Mouse (Mus musculus): ENCODE measurements at regions not wholly inside any gene's neighbourhood (a gene's known extent, or its start where the extent isn't known, plus 50 kb on each side); places are given as distances from the start of the nearest gene placed in this dataset.

DNA sequence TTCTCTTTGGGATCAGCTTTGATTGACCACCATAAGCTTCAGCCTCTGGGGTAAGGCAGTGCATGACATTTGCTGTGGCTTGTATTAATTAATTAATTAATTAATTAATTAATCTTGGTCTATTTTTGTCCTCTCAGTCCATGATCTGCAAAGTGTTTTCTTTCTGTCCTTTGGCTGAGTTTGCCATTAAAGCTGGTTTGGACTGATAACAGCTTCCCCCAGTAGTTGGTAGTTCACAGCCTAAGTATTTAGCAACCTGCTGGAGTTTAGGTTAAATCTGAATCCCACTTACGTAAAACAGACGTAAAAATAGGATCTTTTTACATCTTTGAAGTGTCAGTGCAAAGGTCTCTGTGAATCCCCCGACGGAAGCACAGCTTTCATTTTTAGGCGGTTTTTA is 133.7 kb upstream of the Slc7a14 start:
- Histone ChIP-seq H3K4me3 (no peak overlapping the region), H3K27ac (no peak overlapping the region)
- intact Hi-C loops (cut with DNase I): no loop called here
- TF ChIP-seq CTCF (IDR thresholded peaks at IDR 0.05): no peak
- no peak for DNase-seq

DNA sequence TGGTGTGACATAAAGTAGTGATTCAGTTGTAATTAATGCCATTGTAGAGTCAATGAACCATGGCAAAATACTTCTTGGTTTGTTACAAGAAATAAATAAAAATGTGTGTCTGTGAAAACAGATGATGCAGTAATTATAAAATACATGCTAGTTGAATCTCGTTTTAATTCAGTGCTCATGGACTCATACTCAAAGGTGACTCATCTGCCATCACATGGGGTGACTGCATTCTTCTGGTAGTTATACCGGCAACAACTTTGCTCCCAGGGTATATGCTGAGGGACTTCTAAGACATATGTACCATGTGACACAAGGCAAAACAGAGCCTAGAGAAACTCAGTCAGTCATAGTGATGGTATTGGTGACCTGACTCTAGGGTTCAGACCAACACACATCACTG is 130.1 kb upstream of the Slc7a14 start:
- H3K4me3 ChIP-seq: no peak overlapping the region
- intact Hi-C loops (cut with DNase I): no loop called here
- no peak overlapping the region for H3K27ac ChIP-seq
- no peak for TF ChIP-seq CTCF (IDR thresholded peaks at IDR 0.05)
- DNase-seq: no peak

DNA sequence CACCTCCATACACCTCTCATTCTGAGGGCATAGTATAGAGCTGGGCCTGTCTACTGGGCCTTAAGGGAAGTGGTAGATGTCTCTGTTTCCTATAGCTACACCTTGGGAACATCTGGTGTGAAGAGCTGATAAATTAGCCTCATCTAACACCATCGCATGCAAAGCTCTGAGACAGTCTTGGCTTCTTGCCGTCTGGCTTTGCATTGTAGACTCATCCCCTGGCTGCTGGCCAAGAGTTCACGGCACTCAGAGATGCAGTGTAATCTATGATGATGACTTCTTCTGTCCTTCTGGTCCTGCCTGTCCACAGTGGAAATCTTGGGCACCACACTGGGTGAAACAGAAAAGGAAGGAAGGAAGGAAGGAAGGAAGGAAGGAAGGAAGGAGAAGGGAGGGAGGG is 127.8 kb upstream of the Slc7a14 start:
- Histone ChIP-seq H3K27ac (no peak overlapping the region), H3K4me3 (no peak overlapping the region)
- no peak for TF ChIP-seq CTCF (IDR thresholded peaks at IDR 0.05)
- no peak for DNase-seq
- intact Hi-C loops (cut with DNase I): no loop called here

DNA sequence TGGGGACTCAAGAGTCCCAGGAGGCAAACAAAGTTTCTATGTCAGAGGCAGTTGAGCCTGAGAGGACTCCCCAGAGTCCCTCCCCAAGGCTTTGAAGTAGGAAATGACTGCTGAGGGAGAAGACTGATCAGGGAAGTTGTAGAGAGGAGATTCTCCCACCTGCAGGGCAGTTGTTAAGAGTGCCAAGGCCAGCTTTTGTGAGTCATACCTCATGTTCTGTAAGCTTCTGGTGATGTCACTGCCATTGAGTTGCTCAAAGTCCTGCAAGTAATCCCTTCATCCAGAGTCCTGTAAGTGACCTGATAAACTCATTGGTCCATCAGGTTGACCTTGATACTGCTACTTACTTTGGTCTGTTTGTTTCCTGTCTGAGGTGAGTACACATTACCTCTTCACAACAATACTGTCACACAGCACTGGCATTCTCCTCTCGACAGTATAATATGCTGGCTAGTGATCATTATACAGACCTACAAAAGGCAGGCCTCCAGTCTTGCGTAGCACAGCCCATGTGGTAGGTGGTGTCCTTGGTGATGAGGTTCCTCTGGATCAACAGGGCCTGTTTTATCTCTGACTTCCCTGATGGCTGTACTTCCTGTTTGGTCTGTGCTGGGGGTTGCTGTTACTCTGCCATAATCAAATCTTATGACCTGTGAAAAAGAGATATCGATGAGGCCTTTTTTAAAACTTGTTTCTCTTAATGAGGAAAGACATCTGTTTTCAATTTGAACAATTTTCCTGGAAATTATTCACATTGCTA is 125.2 kb upstream of the Slc7a14 start:
- Histone ChIP-seq H3K4me3 (no peak overlapping the region), H3K27ac (no peak overlapping the region)
- TF ChIP-seq CTCF (IDR thresholded peaks at IDR 0.05): no peak
- intact Hi-C loops (cut with DNase I): no loop called here
- DNase-seq: no peak

DNA sequence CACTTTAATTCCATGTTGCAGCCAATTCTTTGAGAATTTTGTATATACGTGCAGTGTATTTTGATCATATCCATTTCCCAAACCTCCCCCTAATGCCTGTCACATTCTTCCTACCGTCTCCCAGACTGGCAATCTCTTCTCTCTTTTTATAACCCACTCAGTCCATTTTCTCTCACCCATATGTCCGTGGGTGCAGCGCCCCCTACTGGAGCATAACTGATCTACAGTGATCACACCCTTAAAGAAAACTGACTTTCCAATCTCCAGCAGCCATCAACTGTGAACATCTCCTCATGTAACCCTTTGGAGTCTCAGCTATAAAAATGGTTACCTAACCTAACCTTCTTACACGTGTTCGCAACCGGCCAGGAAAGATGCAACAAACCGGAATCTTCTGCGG is 123.0 kb upstream of the Slc7a14 start:
- Histone ChIP-seq H3K27ac (no peak overlapping the region), H3K4me3 (no peak overlapping the region)
- TF ChIP-seq CTCF (IDR thresholded peaks at IDR 0.05): 0 out of 2 replicates have a peak, but pooled peaks have one; percentile 1
- intact Hi-C loops (cut with DNase I): no loop called here
- DNase-seq: no peak

DNA sequence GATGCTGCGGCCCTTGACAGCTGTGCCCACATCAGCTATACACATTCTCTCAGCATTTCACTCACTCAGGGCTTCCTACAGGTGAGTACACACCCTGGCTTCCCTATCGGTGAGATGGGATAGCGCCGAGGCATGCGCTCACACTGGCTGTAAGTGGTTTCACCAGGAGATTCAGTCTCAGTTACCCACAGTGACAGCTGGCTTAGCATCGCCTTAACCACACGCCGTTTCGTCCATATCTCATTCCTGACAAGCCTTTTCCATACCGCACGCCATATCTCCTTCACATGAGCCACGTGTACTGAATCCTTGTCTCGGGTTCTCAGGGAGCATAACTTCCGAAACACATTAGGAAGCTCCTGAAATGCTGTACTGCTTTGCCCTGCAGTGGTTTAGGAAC is 113.3 kb upstream of the Slc7a14 start:
- no peak for DNase-seq
- Histone ChIP-seq H3K4me3 (no peak overlapping the region), H3K27ac (no peak overlapping the region)
- TF ChIP-seq CTCF (IDR thresholded peaks at IDR 0.05): no peak
- intact Hi-C loops (cut with DNase I): no loop called here

DNA sequence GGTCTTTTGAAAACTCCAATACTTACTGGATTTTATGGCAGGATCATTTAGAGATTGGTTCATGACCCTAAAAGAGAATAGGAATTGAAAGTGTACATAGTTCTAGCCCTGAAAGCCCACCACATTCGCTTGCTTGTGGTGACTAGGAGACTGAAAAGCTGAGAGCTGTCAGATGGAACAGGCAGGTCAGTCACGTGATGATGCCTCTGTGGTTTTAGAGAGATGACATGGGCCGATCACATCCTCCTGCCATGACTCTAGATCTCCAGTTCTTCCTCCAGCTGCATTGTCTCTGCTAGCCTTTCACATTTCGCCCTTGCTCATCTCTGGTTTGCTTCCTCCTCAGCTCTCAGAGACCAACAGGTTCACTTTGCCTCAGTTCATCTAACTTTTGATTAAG is 98.6 kb upstream of the Slc7a14 start:
- H3K4me3 ChIP-seq: no peak overlapping the region
- DNase-seq: no peak
- TF ChIP-seq CTCF (IDR thresholded peaks at IDR 0.05): no peak
- intact Hi-C loops (cut with DNase I): no loop called here
- no peak overlapping the region for H3K27ac ChIP-seq

DNA sequence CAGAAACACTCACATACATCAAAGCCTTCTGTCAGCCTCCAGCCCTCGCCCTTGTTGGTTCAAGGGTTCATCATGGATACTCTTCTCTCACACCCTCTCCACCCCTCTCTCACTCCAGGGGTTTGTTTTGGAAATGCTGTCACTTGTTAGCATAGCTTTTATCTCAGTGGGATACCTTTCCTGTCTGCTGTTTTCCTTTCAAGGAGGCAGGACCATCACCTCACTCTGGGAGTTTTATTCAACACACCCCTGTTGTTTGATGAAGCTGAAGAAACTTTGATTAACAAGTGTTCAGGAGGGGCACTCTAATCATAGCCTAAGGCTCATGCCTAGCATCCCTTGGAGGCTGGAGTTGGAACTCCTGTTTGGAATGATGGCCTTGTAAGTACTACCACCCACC is 95.7 kb upstream of the Slc7a14 start:
- no peak for TF ChIP-seq CTCF (IDR thresholded peaks at IDR 0.05)
- no peak overlapping the region for H3K27ac ChIP-seq
- no peak overlapping the region for H3K4me3 ChIP-seq
- intact Hi-C loops (cut with DNase I): no loop called here
- DNase-seq: no peak

DNA sequence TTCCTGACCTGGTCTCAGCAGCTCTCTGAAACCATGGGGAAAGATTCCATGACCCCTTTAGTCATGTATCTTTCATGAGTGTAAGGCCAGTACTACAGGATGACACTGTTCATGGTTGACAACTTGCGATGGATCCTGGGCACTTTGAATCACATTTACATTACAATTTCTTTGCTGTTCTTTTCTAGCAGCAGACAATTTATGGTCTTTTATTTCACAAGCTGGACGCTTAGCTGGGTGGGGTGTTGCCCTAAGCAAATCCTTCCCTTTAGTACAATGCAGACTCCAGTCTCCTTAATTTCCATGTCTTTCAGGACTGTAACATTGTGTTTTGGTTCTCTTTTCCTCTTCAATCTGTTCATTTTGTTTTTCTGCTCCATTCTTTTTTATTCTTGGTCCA is 89.0 kb upstream of the Slc7a14 start:
- H3K4me3 ChIP-seq: no peak overlapping the region
- DNase-seq: no peak
- intact Hi-C loops (cut with DNase I): no loop called here

DNA sequence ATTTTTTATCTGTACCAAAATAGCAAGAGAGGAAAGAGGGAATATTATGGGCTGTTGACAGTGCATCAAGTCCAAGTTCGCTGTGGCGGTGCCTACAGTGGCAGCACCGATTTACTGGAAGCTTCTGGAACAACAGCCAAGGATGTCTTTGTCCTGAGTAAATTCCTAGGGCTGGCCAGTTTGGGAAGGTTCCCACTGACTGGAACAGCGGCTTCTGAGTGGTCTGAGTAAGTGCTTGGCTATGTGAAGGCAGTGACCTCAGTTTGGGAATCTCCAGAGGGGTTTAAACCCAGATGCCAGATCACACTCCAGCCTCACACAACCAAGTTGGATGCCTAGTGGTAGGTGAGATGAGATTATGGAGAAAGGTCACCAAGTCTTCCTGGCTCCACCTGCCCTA is 84.4 kb upstream of the Slc7a14 start:
- TF ChIP-seq CTCF (IDR thresholded peaks at IDR 0.05): no peak
- Histone ChIP-seq H3K27ac (no peak overlapping the region), H3K4me3 (no peak overlapping the region)
- intact Hi-C loops (cut with DNase I): no loop called here
- DNase-seq: peak; percentile 54

More for the DNA sequence above, 89.0 kb upstream of the Slc7a14 start:
- no peak for TF ChIP-seq CTCF (IDR thresholded peaks at IDR 0.05)
- no peak overlapping the region for H3K27ac ChIP-seq

DNA sequence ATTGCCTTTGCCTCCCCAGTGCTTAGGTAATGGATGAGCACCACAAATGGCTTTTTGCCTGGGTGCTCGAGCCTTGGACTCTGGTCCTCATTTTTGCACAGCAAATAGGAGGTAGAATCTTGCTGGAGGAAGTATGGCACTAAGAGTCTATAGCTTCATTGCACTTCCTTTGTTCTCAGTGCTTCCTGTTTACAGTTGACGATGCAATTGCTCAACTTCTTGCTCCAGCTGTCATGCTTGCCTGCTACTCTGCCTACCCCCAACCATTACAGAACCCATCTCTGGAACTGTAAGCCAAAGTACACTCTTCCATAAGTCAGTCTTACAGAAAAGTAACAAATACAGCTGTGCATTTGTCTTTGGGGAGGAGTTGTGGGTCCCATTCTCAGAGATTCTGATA is 79.8 kb upstream of the Slc7a14 start:
- intact Hi-C loops (cut with DNase I): no loop called here
- Histone ChIP-seq H3K4me3 (no peak overlapping the region), H3K27ac (no peak overlapping the region)
- TF ChIP-seq CTCF (IDR thresholded peaks at IDR 0.05): no peak
- DNase-seq: no peak

DNA sequence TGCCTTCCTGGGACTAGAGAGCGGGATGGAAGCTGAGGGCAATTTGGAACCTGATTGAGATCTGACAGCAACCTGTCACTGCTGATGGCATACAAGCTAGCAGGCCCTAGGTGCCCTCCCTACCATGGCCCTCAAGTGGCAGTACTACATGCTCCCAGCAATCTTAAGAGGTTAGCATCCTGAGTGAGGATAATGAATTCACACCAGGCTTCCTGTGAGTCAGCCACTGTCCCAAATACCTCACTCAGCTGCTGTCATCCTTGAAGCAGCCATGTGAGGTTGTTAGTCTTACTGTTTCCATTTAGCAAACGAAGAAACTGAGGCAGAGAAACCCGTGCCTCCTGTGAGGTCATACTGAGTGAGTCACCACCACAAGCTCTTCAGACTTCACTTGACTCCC is 65.5 kb upstream of the Slc7a14 start:
- intact Hi-C loops (cut with DNase I): no loop called here
- no peak overlapping the region for H3K4me3 ChIP-seq
- H3K27ac ChIP-seq: no peak overlapping the region
- no peak for DNase-seq
- no peak for TF ChIP-seq CTCF (IDR thresholded peaks at IDR 0.05)

DNA sequence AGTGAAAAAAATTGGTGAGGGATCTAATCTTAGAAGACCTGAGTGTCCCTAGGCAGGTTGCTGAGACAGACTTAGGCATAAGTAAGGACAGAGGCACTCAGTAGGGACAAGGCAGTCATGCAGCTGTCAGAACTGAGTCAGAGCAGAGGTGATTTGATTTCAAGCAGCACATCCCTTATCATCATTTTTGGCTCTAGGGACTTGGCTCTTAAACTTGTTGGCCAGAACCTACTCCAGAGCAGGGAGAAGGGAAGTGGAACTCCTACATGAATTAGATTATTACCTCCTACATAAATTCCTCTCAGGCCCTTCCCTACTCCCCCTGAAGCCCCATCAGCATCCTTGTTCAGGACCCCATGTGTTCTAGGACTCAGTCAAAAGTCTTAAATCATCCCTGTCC is 63.9 kb upstream of the Slc7a14 start:
- no peak for DNase-seq
- H3K27ac ChIP-seq: no peak overlapping the region
- TF ChIP-seq CTCF (IDR thresholded peaks at IDR 0.05): no peak
- intact Hi-C loops (cut with DNase I): no loop called here
- no peak overlapping the region for H3K4me3 ChIP-seq

DNA sequence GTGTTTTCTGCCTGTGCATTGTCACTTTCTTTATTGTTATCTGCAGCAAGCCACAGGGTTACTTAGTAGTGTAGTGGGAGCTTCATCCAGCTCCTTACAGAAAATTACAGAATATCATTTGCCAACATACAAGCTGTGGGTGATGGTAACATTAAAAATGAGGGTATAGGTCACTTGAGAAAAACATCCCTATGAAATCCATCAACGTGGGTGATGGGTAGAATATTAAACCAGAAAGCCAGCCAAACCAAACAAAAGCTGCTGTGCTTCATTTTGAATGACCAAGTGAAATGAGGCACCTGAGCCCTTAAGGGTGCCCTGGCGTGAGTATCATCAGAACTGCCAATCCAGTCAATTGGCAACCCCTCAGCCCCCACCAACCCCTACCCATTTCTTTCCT is 58.1 kb upstream of the Slc7a14 start:
- H3K4me3 ChIP-seq: no peak overlapping the region
- DNase-seq: no peak
- no peak overlapping the region for H3K27ac ChIP-seq
- intact Hi-C loops (cut with DNase I): no loop called here
- TF ChIP-seq CTCF (IDR thresholded peaks at IDR 0.05): no peak
